Mouse (Mus musculus) lung, postnatal 0 days (tissue): ENCODE measurements around the gene Cdc42bpg.

ENCODE experiments used
- CTCF ChIP-seq: IDR thresholded peaks from 2 replicates; pipeline ENCODE4 v1.5.1; 2016; ENCODE audit warnings: antibody characterized with exemption, mild to moderate bottlenecking
- EP300 ChIP-seq: IDR thresholded peaks from 2 replicates; pipeline ENCODE4 v1.6.1; 2016; ENCODE audit warnings: antibody characterized with exemption, mild to moderate bottlenecking, control low read depth

DNA sequence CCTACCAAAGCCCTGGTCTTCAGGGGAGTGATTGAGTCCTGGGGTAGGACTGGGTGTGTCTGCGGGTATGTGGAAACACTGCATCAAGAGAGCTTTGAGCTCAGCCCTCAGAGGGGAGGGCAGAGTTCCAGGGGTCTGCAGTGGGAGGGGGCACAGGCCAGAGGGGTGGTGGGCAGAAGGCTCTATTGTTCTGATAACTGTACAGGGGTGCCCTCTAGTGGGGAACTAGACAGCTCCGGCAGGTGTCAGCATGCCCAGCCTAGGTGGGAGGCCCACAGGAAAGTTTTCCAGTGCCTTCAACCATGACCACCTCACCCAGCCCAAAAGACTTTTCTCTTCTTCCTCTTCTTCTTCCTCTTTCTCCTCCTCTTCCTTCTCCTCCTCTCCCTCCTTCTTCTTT lies 45.8 kb upstream of the Cdc42bpg start:
- TF ChIP-seq CTCF = peak; percentile 55
- no peak for TF ChIP-seq EP300
